Mouse (Mus musculus) E14TG2a.4 (cell line): ENCODE measurements at regions not wholly inside any gene's neighbourhood (a gene's known extent, or its start where the extent isn't known, plus 50 kb on each side); places are given as distances from the start of the nearest gene placed in this dataset.

ENCODE experiments used
- CTCF ChIP-seq: conservative IDR thresholded peaks from 2 replicates; pipeline ENCODE4 v1.5.1; 2014; ENCODE audit warnings: low read length
- NANOG ChIP-seq: IDR thresholded peaks from 2 replicates; pipeline ENCODE4 v1.6.1; 2014; ENCODE audit warnings: borderline replicate concordance, low read length, mixed read lengths

DNA sequence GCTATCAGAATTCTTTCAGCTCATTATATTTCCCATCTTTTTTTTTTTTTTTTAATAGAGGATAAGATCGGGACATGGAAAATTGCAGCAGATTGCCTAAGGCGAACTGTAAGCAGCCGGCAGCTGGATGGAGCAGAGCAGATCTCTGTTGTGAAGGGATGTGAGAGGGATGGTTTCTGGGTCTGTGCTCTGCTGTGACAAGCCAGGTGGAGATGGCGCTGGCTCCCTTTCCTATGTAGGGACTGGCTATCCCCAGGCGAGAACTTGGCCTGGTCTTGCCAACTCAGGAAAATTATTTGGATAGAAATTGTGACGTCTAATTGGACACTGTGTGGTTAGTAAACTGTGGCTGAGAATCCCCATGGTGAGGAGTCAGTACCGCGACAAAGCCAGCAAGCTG lies 161.3 kb upstream of the Npvf start:
- no peak for TF ChIP-seq CTCF
- no peak for TF ChIP-seq NANOG
